Mouse (Mus musculus): ENCODE measurements around the gene Sp2.
A peak's percentile ranks its signal among the peaks of the same experiment; 100 is the strongest.

The Sp2 gene

DNA sequence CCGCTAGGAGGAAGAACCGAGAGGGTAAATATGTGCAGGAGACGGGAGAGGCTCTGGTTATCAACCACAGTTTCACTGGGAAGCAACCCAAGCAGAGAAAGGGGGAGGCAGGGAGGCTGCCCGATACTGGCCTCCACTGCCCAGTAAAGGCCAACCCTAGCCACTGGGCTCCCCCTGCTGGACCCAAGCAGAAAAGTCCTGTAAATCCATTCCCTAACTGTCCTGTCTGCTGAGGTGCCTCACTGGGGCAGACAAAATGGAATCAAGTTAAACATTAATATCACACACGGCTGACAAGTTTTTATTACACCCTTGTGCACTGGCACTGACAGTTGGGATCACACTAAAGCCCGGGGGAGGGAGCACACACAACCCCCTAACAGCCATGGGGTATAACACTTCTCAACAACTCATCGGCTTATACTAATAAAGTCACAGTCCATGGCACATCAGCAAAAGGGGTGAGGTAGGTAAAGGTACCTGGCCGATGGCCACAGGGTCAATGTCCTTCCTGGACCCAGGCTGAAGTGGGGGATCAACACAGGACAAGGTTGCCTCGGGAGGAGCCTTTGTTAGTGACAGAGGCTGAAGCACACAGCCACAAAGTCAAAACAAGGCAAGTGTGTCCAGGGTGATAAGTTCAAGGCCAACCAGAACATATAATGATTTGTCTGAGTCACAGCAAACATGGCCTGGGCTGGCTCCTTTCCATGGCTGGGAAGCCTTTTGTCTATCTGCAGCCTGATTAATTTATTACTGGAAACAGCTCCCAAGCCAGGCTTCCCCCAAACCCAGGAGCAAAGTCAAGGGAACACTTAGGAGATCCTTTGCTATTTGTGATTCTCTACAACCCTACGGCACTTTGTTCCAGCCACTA, 45.0 kb downstream of the Sp2 start:
- peak; percentile 92 for DNase-seq

DNA sequence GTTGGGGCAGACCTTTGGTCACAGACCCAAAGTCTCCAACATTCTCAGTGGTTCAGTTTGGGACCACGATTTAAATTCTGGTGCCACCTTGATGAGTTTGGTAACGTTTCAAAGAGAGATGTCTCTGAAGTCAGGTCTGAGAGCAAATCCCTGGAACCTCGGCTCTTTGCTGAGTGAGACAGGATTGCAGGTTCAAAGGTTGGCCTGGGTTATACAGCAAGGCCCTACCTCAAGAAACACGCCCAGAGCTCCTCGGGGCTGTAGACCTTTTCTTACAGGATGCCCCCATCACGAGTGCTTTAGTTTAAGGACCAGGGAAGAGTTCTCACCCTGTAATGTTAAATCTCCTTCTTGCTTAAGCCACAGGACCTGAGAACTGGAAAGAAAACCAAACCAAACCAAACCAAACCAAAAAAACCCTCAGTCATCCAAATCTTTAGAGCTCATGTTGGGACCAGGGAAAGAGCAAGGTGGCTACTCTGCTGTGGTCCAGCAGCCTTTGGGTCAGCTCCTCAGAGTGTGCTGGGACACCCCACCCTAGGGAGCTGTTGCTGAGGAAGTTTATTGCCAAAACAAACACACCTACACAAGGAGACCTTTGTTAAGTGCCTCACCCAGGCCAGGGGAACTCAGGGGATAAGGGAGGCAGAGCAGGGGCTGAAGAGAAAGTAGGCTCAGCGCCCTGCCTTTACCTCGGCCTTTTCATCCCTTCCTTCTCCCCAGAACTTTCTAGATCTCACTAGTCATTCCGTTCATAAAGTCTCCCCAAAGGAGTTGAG, 46.7 kb downstream of the Sp2 start:
- no peak for DNase-seq

DNA sequence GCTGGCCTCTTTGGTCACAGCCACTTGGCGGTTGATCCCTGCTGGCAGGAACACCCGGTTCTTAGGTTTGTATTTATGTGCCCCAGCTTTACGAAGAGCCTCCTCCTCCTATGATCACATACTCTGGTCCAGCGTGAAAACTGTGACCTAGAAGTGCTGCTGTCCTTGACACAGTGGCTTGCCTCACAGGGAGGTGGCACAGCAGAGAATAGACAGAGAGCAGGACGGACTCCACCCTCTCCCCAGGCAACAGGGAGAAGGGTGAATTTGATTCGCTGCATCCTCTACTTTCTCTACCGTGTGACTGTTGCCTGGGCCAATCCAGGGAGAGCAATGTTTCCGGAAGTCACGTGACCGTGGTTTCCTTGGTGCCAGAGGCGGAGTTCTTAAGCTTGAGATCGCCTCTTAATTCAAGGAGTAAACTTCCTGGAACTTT, 47.8 kb downstream of the Sp2 start:
- DNase-seq: peak; percentile 97

DNA sequence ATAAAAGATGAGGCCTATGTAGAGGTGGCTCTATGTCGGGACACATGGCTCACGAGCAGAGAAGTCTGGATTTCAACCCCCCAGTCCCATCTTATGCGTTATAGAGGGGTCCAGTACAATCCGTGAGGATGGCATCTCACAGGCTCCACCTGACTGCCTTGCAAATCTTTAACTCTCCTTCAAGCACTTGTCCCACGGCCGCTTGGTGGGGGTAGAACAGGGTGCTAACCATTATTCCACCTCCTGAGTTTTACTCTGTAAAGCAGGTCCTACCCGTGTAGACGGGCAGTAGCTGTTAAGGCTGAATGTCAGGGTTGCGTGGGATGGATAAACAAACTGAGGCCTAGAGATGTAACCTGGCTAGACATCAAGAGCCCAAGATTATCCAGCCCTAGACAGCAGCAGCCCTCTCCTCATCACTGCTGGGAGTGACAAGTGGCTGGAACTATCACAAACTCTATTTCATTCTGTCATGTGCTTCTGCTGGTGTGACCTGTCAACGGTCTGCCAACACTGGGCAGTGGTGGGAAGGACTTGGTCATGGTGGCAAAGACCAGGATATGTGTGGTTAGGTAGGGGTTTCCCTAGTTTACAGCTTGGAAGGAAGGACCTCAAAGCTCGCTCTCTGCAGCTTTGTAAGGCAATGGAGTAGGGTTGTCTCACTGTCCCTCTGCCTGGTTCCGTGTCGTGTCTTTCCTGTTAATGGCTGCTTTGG, 49.0 kb downstream of the Sp2 start:
- DNase-seq: peak; percentile 59

DNA sequence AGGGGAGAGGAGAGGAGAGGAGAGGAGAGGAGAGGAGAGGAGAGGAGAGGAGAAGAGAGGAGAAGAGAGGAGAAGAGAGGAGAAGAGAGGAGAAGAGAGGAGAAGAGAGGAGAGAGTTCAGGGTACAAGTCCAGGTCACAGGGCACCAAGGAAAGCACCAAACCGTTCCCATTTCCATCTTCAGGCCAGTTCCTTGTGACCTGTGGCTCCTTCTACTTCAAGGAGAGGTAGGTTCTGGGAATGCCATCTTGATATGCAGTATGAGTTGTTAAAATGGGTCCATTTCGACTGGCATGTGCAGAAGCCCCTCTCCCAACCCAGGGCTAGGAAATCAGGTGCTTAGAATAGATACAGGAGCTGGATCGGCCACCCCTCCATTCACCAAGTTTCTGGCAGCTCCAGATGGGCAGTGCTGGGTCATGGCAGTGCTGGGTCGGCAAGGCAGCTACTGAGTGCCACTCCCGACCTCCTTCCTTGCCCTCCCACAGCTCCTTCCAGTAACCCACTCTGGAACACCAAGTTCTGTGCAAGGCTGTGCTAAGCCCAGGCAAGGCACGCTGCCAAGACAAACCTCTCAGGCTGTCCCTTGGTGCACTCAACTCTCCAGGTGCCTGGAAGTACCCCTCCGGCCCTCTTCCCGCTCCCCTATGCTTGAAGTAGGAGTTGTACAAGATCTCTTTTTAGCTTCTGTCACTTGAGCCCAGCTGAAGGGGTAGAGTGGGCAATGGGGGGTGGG, 51.3 kb downstream of the Sp2 start:
- peak; percentile 80 for DNase-seq

DNA sequence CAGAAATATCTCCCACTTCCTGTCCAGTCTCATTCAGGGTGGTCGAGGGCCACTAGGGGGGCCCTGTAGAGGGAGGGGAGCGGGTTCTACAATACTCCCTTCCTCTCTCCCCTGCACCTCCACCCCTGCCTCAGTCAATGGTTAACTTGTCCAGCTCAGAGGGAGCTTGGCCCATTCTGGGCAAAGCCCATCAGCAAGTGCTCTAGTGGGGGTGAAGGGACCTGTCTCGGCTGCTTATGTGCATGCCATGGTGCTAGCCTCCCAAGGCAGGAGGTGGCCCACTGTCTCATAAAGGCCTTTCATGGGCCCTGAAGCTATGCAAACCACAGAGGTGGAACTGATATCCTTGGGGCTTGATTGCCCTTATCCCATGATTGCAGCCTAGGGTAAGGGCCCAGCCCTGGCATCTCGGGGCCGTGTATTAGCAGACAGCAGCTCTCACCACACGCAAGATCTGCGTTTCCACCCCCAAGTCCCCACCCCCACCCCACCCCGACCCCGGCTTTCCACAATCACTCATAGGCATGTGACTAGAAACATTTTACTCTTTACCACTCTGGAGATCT, 52.9 kb downstream of the Sp2 start:
- peak; percentile 87 for DNase-seq

DNA sequence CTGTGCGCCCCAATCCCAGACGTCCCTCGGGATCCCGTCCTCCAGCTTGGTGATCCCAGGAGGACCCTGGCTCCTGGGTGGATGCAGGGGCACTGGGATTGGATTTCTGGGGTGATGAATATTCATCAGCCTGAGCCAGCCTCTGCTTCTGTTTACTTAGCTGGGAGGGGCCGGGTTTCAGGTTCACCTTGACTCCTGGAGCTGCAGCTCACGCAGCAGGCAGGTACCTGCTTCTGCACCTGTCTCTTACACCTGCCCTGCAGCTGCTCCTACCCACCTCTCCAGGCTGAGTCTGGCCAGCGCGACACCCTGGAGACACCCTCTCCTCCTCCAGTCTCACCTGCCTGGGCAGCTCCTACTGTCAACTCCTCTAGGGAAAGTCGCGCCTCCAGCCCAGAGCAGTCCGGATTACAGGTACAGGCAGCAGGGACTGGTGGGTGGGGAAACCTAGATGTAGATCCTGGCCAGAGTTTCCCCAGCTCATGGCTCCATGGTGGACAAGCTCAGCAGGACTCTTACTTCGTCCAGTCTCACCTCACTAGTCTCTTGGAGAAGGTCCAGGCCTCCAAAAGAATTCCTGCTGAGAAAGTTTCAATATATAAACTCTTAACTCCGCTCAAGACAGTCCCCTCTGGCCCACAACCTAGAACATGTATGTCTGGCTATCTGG, 53.5 kb downstream of the Sp2 start:
- peak; percentile 92 for DNase-seq

DNA sequence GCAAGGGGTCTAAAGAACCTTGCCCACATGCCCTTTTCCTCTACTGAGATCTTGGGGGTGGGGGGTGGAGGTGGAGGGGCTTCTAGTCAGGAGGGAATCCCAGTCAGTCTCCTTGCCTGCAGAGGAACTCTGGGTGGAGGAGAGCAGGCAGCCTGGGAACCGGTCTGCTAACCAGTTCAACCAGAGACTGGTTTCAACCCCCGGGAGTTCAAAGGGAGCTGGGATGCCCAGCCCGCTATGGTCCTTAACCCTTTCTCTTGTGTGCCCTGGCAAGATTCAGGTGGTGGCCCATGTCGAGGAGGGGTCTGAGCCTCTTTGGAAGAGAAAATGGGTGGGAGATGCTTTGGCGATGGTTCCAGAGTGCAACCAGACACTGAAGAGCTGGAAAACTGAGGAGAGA, 54.1 kb downstream of the Sp2 start:
- peak; percentile 83 for DNase-seq

DNA sequence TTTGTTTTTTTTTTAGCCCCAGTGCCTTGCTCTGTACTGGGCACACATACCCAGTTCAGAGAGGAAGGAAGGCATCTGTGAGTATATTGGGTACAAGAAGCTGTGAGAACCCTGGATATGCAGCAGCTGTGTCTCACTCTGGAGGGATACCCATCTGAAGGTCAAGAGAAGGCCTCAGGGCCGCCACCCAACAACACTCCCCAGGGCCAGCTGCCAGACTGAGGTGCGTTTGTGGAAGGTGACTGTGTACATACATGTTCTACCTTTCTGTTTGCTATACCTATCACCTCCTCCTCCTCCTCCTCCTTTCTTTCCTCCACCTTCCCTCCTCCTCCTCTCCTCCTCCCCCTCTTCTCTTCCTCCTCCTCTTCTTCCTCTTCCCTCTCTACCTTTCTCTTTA, 54.7 kb downstream of the Sp2 start, which contains the start of gene Prr15l:
Gene Prr15l, plus strand, starts transcription at position 17 of the 400 bp plus-strand sequence.
- DNase-seq: no peak

DNA sequence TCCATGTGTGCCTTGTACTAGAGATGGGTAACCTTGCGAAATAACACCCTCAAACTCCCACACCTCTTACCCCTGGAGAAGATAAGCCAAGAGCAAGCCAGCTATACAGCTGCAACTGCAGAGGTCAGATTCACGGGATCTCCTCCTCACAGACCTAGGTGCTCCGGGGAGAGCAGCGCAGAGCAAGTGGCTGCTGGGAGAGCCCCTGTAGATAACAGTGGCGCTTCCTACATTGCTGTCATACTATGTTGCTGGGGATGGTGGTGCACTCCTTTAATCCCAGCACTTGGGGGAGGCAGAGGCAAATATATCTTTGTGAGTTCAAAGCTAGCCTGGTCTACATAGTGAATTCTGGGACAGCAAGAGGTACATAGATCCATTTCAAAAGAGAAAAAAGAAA, 56.2 kb downstream of the Sp2 start:
- no peak for DNase-seq

DNA sequence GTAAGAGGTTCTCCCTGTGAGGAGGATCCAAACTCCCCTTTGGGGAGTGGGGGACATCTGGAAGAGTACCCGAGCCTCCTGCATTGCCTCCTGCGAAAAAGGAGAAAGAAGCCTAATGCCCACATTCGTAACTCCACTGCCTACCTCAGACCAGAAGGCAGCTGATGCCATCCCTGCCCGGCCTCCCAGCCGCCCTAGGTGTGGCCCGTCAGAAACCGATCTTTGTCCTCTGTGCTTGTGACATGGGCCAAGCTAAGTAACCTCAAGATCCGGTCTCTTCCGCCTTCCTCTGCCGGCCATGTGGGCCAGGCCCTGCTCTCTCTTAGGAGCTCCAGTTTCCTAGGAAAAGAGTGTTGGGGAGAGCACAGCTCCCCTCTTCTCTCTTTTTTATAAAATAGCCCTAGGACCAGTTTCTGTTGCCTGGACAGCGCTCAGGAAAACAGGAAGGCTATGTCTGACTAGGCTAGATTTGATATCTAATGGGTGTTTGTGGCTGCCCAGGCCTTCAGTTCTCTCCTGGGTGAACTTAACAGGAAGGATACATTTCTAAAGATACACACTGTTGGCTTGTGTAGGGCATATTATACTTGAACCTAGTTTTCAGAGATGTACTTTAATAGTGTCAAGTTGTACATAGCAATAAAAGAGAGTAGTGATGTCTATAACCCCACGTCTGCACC, 57.1 kb downstream of the Sp2 start:
- no peak for DNase-seq

DNA sequence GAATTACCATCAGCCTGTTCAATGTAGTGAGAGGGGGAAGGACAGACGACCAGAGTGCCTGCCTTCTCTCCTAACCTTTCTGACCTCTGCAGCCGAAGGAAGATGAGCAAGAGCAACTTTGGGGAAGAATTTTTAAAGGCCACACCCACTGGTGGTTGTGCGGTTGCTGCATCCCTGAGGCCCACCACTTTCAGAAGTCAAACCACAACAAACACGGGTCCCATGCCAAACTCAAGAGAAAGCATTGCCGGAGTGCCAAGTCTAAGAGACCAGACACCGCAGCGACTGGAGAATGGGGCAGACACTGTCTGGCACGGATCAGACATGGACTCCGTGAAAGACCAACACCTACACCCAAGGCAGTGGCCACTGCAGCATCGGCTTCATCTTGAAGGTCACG, 57.9 kb downstream of the Sp2 start:
- DNase-seq: no peak

DNA sequence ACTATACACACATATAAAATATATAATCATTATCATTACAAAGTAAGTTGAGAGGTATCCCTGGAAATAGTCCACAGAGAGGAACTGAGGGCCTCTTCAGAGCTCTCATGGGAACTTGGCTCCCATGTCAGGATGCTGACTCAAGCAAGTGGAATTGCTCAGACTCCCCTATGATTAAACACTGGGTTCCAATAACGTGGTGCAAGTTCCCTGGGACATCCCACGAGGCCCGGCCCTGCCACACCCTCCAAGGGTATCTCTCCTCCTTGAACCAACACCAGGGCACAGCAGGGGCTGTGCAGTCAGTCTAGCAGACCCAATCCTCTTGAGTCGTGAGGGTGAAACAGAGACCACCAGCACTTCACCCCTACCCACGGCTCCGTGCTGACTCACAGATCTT, 63.8 kb downstream of the Sp2 start:
- DNase-seq: no peak

DNA sequence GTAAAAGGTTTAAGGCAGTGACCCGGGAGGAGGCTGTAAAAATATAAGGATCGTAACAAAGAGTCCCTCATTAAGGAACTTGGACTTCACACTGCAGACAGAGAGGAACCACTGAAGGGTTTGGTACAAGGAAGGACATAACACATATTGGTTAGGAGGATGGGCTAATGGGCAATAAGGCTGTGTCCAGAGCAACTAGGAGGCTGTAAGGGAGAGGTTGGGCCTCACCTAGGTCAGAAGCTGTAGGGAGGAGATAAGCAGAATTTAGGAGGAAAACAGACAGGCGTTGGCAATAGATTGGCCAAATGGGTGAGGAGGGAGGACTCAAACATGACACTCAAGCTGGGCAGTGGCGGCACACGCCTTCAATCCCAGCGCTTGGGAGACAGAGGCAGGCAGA, 65.3 kb downstream of the Sp2 start:
- DNase-seq: no peak

DNA sequence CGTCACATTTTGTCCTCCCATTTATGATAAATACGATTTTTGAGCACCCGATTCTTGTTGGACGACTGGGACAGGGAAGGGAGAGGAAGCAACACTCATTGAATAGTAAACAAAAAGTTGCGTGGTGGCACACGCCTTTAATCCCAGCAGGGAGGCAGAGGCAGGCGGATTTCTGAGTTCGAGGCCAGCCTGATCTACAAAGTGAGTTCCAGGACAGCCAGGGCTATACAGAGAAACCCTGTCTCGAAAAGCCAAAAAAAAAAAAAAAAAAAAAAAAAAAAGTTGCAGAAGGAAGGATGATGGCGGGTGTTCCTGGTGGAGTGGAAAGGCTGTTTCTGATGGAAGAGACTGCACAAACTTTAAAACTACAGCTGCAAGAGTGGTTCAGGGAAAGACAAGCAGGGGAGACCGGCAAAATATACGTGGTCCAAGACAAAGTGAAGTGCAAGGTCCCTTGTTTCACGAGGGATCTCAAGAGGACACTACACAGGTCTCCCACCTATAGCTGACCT, 65.8 kb downstream of the Sp2 start:
- peak; percentile 51 for DNase-seq

DNA sequence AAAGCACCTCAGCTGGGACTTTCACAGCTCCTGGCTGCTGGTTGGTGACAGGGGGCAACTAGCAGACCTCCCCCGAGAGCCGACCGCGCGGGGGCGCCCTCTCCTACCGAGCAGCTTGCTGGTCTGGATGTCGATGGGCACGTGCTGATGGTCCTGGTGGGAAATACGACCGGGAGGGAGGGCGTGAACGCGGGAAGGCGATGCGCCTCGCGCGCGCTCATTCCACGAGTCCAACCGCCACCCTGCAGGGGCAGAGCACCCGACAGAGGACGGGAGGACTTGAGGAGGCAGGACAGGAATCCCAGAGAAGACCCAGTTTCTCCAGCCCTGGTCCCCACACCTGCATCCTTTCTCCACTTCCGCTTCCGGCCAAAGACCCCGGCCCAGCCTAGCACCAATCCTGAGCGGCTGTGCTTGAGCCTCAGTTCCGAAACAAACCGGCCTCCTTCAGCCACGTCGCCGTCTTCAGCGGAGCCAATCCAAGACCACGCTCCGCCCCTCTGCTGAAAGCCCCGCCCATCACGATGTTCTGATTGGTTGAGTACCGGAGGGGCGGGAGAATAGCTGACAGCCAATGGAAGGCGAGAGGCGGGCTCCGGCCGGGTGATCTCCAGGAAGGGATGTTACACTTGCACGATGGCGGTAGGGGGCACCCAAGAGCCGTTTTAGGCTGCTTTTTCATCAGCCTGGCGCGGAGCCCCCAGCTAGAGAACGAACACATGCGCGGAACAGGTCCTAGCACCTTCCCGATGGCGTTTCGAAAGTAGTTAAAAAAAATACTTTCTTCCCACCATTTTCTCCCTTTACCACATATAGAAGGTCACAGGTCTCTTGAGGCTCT, 66.5 kb downstream of the Sp2 start, which contains the start of gene Cdk5rap3:
Gene Cdk5rap3, minus strand, starts transcription at position 453 of the 841 bp plus-strand sequence.
- peak; percentile 99 for DNase-seq

DNA sequence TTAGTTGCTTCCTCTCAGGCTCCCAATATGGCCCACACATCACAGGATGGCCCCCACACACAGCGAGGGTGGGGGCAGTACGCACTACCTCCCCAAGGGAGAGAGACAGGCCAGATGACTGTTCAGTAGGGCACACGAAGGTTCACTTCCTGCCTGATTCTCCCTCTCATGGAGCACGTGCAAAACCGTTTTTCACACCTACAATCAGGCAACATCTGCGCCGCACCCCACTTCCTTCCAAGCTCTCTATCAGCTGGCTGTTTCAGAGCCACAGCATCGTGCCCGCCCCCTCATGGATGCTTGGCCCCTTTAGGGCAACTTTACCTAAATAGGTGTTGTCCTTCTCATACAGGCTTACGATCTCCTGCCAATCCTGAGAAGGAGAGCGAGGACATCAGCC, 70.1 kb downstream of the Sp2 start:
- DNase-seq: no peak

DNA sequence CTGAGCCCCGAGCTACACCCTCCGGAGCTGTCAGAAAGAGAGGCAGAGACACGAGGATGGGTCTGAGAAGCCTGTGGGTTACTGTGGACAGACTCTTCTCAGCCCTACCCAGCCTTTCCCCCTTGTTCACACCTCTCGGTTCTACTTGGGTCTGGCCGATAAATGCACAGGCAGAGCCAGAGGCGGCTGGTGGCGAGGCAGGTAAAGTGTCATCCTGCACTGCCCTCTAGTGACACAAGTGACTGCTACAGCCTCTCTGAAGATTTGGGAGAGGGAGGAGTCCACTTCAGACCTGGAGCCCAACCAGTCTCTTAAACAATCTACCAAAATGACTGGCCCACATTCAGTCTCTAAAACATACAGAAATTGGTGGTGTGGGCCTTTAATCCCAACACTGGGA, 72.8 kb downstream of the Sp2 start:
- DNase-seq: peak; percentile 74

DNA sequence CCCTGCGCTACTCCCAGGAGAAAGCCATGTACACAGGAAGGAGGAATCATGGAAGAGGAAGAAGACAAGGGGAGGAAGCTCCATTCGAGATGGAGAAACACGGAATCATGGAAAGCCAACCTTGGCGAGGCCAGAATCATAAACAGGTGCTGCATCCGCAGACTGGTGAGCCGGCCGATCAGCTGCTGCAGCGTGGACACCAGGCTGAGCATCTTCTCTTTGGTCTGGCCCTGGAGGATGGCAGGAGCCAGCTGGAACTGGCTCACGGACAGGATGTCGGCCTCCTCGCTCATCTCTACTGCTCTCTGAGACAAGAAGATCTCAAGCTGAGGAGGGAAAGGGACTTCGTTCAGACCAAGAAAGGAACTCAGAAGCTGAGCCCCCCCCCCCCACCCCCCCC, 74.2 kb downstream of the Sp2 start:
- no peak for DNase-seq
